Mouse (Mus musculus): ENCODE results near the gene Prr5. TPM values are rescaled to one million over a fixed set of nuclear protein-coding genes. Genes with fewer than 3 reads are reported as not detected.

The Prr5 gene
- polyA plus RNA-seq, 1 experiment from 2014 or later, result 4.3 TPM

GRCm38 (mm10) chr15:84689356-84689755, 19.9 kb downstream of the Prr5 start:
- H3K27ac ChIP-seq (ENCODE audit: low read depth), result no peak overlapping the region
- H3K4me1 ChIP-seq (ENCODE audit: insufficient read depth), result peaks cover 6% of the 10 kb centered on the region
- DNase-seq (no peak), ATAC-seq (no peak)
- no peak overlapping the region for H3K9ac ChIP-seq (replicated peaks)
- H3K27me3 ChIP-seq (ENCODE audit: insufficient read depth, low read length), result no peaks in the 10 kb centered on the region
- TF ChIP-seq EP300 (IDR thresholded peaks at IDR 0.05; ENCODE audit: low read depth) (no peak), CTCF (IDR thresholded peaks at IDR 0.05; ENCODE audit: low read depth) (no peak)
- H3K4me3 ChIP-seq (ENCODE audit: low read depth, low read length), result no peak overlapping the region
- peaks cover 2% of the 10 kb centered on the region; the same call in 1 of the 2 replicates for H3K36me3 ChIP-seq (replicated peaks; ENCODE audit: insufficient read depth, low read length)
- no peak overlapping the region for H3K4me2 ChIP-seq (ENCODE audit: low read depth, low read length)
- 62% methylated on average over 6 of the region's 6 CpGs for WGBS (ENCODE audit: insufficient replicate concordance)
- no peaks in the 10 kb centered on the region for H3K9me3 ChIP-seq (ENCODE audit: low read length)

- no peak overlapping the region for H3K4me2 ChIP-seq (ENCODE audit: low read depth, low read length)
- no peak for DNase-seq
- no peak for ATAC-seq
- no peak overlapping the region for H3K9ac ChIP-seq (replicated peaks)
- H3K4me1 ChIP-seq (ENCODE audit: insufficient read depth), result no peaks in the 10 kb centered on the region; the same call in 1 of the 2 replicates
- H3K27ac ChIP-seq (ENCODE audit: low read depth), result no peak overlapping the region
- H3K36me3 ChIP-seq (replicated peaks; ENCODE audit: insufficient read depth, low read length), result peaks cover 2% of the 10 kb centered on the region; the same call in 1 of the 2 replicates
- H3K9me3 ChIP-seq (ENCODE audit: low read length), result no peaks in the 10 kb centered on the region
- 88% methylated on average over 6 of the region's 6 CpGs for WGBS (ENCODE audit: insufficient replicate concordance)
- H3K27me3 ChIP-seq (ENCODE audit: insufficient read depth, low read length), result no peaks in the 10 kb centered on the region
- no peak for TF ChIP-seq CTCF (IDR thresholded peaks at IDR 0.05; ENCODE audit: low read depth)
- TF ChIP-seq EP300 (IDR thresholded peaks at IDR 0.05; ENCODE audit: low read depth), result no peak
- no peak overlapping the region for H3K4me3 ChIP-seq (ENCODE audit: low read depth, low read length)
Observed at GRCm38 (mm10) chr15:84691513-84691912, 22.1 kb downstream of the Prr5 start.

GRCm38 (mm10) chr15:84692645-84693044, 23.2 kb downstream of the Prr5 start:
- no peaks in the 10 kb centered on the region for H3K9me3 ChIP-seq (ENCODE audit: low read length)
- no peak overlapping the region for H3K4me2 ChIP-seq (ENCODE audit: low read depth, low read length)
- 70% methylated on average over 7 of the region's 7 CpGs for WGBS (ENCODE audit: insufficient replicate concordance)
- H3K4me1 ChIP-seq (ENCODE audit: insufficient read depth), result no peaks in the 10 kb centered on the region; the same call in 1 of the 2 replicates
- TF ChIP-seq EP300 (IDR thresholded peaks at IDR 0.05; ENCODE audit: low read depth) (no peak), CTCF (IDR thresholded peaks at IDR 0.05; ENCODE audit: low read depth) (no peak)
- peaks cover 2% of the 10 kb centered on the region; the same call in 1 of the 2 replicates for H3K36me3 ChIP-seq (replicated peaks; ENCODE audit: insufficient read depth, low read length)
- H3K9ac ChIP-seq (replicated peaks), result no peak overlapping the region
- H3K4me3 ChIP-seq (ENCODE audit: low read depth, low read length), result no peak overlapping the region
- H3K27me3 ChIP-seq (ENCODE audit: insufficient read depth, low read length), result no peaks in the 10 kb centered on the region
- no peak overlapping the region for H3K27ac ChIP-seq (ENCODE audit: low read depth)
- ATAC-seq (no peak), DNase-seq (no peak)

- no peak overlapping the region for H3K4me2 ChIP-seq (ENCODE audit: low read depth, low read length)
- TF ChIP-seq EP300 (IDR thresholded peaks at IDR 0.05; ENCODE audit: low read depth) (no peak), CTCF (IDR thresholded peaks at IDR 0.05; ENCODE audit: low read depth) (no peak)
- no peaks in the 10 kb centered on the region for H3K9me3 ChIP-seq (ENCODE audit: low read length)
- no peak overlapping the region for H3K4me3 ChIP-seq (ENCODE audit: low read depth, low read length)
- H3K27me3 ChIP-seq (ENCODE audit: insufficient read depth, low read length), result no peaks in the 10 kb centered on the region
- no peaks in the 10 kb centered on the region for H3K4me1 ChIP-seq (ENCODE audit: insufficient read depth)
- H3K36me3 ChIP-seq (replicated peaks; ENCODE audit: insufficient read depth, low read length), result 0 out of 2 replicates have a peak, but pooled peaks cover 3% of the 10 kb centered on the region
- DNase-seq (no peak), ATAC-seq (no peak)
- H3K27ac ChIP-seq (ENCODE audit: low read depth), result no peak overlapping the region
- H3K9ac ChIP-seq (replicated peaks), result no peak overlapping the region
- 78% methylated on average over 4 of the region's 4 CpGs for WGBS (ENCODE audit: insufficient replicate concordance)
Observed at GRCm38 (mm10) chr15:84696021-84696420, 26.6 kb downstream of the Prr5 start.

- TF ChIP-seq EP300 (IDR thresholded peaks at IDR 0.05; ENCODE audit: low read depth) (no peak), CTCF (IDR thresholded peaks at IDR 0.05; ENCODE audit: low read depth) (no peak)
- H3K36me3 ChIP-seq (replicated peaks; ENCODE audit: insufficient read depth, low read length), result 0 out of 2 replicates have a peak, but pooled peaks cover 8% of the 10 kb centered on the region
- no peak overlapping the region for H3K4me2 ChIP-seq (ENCODE audit: low read depth, low read length)
- H3K4me1 ChIP-seq (ENCODE audit: insufficient read depth), result no peaks in the 10 kb centered on the region
- no peaks in the 10 kb centered on the region for H3K9me3 ChIP-seq (ENCODE audit: low read length)
- DNase-seq (no peak), ATAC-seq (no peak)
- H3K27me3 ChIP-seq (ENCODE audit: insufficient read depth, low read length), result no peaks in the 10 kb centered on the region
- H3K27ac ChIP-seq (ENCODE audit: low read depth), result no peak overlapping the region
- H3K9ac ChIP-seq (replicated peaks), result no peak overlapping the region
- H3K4me3 ChIP-seq (ENCODE audit: low read depth, low read length), result no peak overlapping the region
- WGBS (ENCODE audit: insufficient replicate concordance), result 77% methylated on average over 11 of the region's 11 CpGs
Observed at GRCm38 (mm10) chr15:84697611-84698011, 28.2 kb downstream of the Prr5 start.

GRCm38 (mm10) chr15:84698189-84698588, 28.8 kb downstream of the Prr5 start:
- H3K36me3 ChIP-seq (replicated peaks; ENCODE audit: insufficient read depth, low read length), result 0 out of 2 replicates have a peak, but pooled peaks cover 9% of the 10 kb centered on the region
- H3K9ac ChIP-seq (replicated peaks), result no peak overlapping the region
- H3K27me3 ChIP-seq (ENCODE audit: insufficient read depth, low read length), result no peaks in the 10 kb centered on the region
- H3K27ac ChIP-seq (ENCODE audit: low read depth), result no peak overlapping the region
- ATAC-seq (no peak), DNase-seq (no peak)
- TF ChIP-seq CTCF (IDR thresholded peaks at IDR 0.05; ENCODE audit: low read depth), result no peak
- TF ChIP-seq EP300 (IDR thresholded peaks at IDR 0.05; ENCODE audit: low read depth), result no peak
- no peaks in the 10 kb centered on the region for H3K4me1 ChIP-seq (ENCODE audit: insufficient read depth)
- H3K4me2 ChIP-seq (ENCODE audit: low read depth, low read length), result no peak overlapping the region
- 70% methylated on average over 2 of the region's 2 CpGs for WGBS (ENCODE audit: insufficient replicate concordance)
- H3K9me3 ChIP-seq (ENCODE audit: low read length), result no peaks in the 10 kb centered on the region
- no peak overlapping the region for H3K4me3 ChIP-seq (ENCODE audit: low read depth, low read length)

Data from liver, postnatal 0 days (tissue).